Mouse (Mus musculus): ENCODE results near the gene Ldb1. TPM values are rescaled to one million over a fixed set of nuclear protein-coding genes. Genes with fewer than 3 reads are reported as not detected.

The Ldb1 gene
- total RNA-seq, 2 experiments from 2014 or later: 15.5 to 15.8 TPM

Other genes starting within 250 kb of the Ldb1 start
- under 1 TPM; 0.21 to 0.62 TPM for gene Kcnip2, start 229.2 kb downstream of the Ldb1 start, total RNA-seq (2021)
- 10 to 100 TPM; 11.9 to 12.6 TPM for gene Armh3, start 46.7 kb downstream of the Ldb1 start, total RNA-seq (2021)
- 1 to 10 TPM; 3.6 to 3.9 TPM for gene Hps6, start 41.7 kb downstream of the Ldb1 start, total RNA-seq (2021)
- 10 to 100 TPM; 14.9 to 15.1 TPM for gene Pprc1, start 328 bp downstream of the Ldb1 start, total RNA-seq (2021)
- gene Nolc1, start 30.6 kb upstream of the Ldb1 start, total RNA-seq (2021): 10 to 100 TPM; 22.4 to 24.7 TPM
- gene Elovl3, start 86.7 kb upstream of the Ldb1 start, total RNA-seq (2021): under 1 TPM in 1 of 2 experiments, not detected in 1; 0.26 TPM
- gene Pitx3, start 103.1 kb upstream of the Ldb1 start, total RNA-seq (2021): 10 to 100 TPM in 1 of 2 experiments, 1 to 10 TPM in 1; 4.4 to 10.7 TPM
- 10 to 100 TPM; 45.6 to 47.6 TPM for gene Gbf1, start 107.3 kb upstream of the Ldb1 start, total RNA-seq (2021)